Mouse (Mus musculus) A20 (cell line): ENCODE results near the gene Slc25a11.

ENCODE experiments used
- DNase-seq: peaks from one replicate; pipeline ENCODE4 v3.0.0-alpha.2; 2011; ENCODE audit warnings: low read depth, low spot score

The Slc25a11 gene

GRCm38 (mm10) chr11:70621972-70622814 is 25.1 kb downstream of the Slc25a11 start:
- peak; percentile 69 for DNase-seq

DNA sequence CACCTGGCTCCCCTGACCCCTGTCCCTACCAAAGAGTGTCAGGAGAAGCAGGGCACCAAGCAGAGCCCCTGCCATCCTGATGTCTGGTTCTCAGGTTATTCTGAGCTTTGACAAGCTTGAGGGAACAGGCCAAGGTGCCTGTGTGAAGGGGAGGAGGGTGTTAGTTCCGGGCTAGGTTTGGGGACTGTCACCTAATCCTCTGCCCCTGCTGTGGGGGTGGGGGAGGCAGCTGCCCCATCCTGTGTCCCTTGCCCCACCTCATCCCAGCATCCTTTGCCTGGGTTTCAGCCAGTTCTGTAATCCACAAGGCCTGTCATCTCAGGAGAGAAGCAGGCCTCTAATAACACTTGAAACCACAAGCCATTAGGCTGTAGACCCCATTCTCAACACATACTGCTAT is 28.2 kb downstream of the Slc25a11 start, which contains the start of gene Chrne:
Gene Chrne (minus strand): TSS at position 116 of the 400 bp plus-strand sequence.
- DNase-seq: no peak

- no peak for DNase-seq
These were observed 31.7 kb downstream of the Slc25a11 start, which contains the start of gene 4930544D05Rik for GRCm38 (mm10) chr11:70615516-70616093. 4930544D05Rik (plus strand) TSS chr11:70615848.

DNA sequence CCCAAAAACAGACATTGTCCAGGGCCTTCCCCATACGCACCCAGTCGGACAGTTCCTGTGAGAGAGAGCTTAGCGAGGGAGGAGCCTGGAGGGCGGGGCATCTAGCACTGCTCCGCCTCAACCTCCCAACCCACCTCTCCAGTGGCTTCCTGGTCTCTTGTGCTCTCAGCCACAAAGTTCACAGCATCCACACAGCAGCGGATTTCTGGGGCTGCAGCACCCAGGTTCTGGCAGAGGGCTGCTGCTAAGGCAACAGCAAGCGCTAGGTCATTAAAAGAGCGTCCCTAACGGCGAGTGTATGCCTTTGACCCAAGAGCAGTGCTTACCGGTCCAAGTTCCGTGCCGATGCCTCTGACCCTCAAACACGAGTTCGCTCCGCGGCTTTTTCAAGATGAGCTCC is 32.2 kb downstream of the Slc25a11 start:
- no peak for DNase-seq

- DNase-seq: no peak
These were observed 34.8 kb downstream of the Slc25a11 start for GRCm38 (mm10) chr11:70612505-70612904.

DNA sequence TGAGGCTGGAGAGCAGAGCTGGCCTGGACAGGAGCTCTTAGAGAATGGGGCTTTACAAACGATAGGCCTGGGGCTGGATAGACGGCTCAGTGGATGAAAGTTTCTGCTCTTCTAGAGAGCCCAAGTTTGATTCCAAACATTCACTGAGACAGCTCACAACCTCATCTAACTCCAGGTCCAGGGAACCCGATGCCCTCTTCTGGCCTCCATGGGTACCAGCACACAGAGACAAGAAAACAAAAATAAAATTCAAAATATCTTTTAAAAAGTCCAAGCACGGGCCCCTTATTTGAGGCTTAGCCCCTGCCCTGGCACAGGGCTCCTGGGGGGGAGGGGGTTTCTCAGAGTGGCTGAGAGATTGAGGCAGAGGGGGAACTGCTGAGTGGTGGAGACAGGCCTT is 36.5 kb downstream of the Slc25a11 start:
- no peak for DNase-seq

DNA sequence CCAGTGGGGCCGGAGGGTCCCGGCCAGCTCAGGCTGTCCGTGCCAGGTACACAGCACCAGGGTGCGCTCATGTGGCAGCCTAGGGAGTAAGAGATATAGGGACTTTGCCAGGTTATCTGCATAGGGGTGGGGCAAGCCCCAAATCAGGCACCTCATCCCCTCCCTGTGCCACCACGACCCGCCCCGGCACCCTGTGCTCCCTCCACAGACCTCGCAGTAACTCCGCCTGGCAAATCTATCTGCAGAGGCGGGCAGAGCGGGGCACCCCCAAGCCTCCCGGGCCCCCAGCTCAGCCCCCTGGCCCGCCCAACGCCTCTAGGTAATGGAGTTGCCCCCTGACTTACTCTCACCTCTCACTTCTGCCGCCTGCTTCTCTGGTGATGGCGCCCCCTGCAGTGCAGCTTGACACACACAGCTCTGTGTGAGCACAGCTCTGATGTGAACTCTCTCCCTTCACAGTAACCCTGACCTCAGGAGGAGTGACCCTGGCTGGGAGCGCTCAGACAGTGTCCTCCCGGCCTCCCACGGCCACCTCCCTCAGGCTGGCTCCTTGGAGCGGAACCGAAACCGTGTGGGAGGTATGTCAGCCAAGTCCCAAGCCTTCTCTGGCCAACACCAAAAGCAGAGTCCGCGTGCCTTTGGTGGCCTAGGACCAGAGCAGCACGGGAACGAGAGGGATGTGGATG is 38.8 kb downstream of the Slc25a11 start:
- DNase-seq: peak; percentile 36

DNA sequence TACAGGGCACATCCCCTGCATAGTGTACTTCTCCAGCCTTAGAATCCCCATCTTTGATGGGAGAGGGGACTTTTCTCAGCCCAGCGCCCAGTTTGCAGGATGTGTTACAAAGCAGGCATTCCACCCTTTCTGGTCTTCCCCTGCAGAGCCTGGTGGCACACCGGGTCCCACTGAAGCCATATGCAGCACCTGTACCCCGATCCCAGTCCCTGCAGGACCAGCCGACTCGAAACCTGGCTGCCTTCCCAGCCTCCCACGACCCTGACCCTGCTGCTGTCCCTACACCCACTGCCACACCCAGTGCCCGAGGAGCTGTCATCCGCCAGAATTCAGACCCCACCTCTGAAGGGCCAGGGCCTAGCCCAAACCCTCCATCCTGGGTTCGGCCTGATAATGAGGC is 39.7 kb downstream of the Slc25a11 start:
- DNase-seq: no peak

- no peak for DNase-seq
These were observed 40.6 kb downstream of the Slc25a11 start for GRCm38 (mm10) chr11:70606717-70607116.

DNA sequence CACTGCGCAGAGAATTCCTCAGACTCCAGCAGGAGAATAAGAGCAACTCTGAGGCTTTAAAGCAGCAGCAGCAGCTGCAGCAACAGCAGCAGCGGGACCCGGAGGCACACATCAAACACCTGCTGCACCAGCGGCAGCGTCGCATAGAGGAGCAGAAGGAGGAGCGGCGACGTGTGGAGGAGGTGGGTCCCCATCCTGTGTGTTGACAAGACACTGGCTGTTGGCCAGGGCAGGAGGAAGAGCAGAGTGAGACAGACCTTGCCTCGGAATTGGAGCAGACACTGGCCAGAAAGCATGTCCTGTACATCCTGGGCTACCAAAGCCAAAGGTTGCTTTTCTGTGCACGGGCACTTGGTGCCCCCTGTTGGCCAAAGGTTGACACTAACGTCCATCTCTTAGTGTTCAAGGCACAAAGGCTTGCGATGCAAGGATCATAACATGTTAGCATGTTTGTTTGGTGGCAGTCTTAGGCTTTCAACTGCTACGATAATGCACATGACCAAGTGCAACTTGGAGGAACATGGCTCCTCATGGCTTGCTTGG is 42.2 kb downstream of the Slc25a11 start:
- DNase-seq: peak; percentile 71

- peak; percentile 14 for DNase-seq
These were observed 48.8 kb downstream of the Slc25a11 start for GRCm38 (mm10) chr11:70598451-70598953.

- DNase-seq: no peak
These were observed 50.0 kb downstream of the Slc25a11 start for GRCm38 (mm10) chr11:70597301-70597700.

- DNase-seq: no peak
These were observed 51.2 kb downstream of the Slc25a11 start for GRCm38 (mm10) chr11:70596094-70596493.

DNA sequence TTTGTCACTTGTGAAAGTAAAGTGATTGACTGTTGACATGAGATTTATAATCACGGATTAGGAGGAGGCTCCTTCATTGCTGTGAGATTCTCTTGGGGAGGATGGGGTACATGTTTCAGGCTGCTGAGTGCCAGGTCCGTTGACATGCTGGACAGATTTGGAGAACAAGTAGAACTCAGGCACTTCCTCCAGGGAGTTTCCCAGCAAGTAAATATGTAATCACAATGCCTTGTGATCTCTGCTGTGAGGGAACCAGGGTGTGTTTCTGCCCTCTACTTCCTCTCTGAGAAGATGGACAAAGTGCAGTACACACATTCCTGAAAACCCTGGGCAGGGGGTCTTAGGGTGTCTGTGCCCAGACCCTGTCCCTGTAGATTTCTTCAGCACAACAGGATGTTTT is 51.6 kb downstream of the Slc25a11 start:
- DNase-seq: no peak

DNA sequence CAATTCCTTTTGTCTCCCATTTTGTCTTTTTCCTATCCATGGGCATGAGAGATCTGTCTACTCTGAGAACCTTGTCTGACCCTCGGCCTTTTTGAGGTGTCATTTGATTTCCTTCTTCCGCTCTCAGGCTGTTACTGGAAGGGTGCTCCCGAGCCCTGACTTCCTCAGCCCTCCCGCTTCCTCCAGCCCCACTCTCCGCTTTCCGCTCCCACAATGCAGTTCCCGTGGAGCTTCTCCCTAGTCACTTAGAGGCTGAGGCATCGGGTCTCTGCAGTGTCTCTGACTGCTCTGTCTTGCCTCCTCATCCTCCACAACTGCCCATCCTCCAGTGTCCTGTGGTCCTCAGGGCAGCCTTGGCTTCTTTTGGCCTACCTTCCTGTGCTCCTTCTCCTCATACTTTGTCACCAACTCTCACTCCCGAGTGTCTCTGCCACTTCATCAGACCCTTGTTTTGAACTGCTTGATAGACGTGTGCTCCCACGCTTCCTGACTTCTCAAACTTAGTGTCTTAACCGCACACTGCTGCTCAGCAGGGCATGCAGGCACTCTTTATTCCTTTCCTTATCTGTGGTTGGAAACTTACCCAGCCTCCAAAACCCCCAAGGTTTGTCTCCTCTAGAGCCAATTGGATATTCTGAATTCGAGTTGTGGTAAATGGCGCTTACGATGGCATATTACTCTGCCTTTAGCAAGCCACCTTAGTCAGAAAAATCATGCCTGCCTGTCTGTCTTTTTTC is 52.9 kb downstream of the Slc25a11 start:
- no peak for DNase-seq
